ENCODE assay signal across 8 mouse cellular contexts in genomic region chr11:33147171-33147571, GRCm38 (mm10). TPM values are rescaled to one million over a fixed set of nuclear protein-coding genes. Genes with fewer than 3 reads are reported as not detected.
A peak's percentile ranks its signal among the peaks of the same experiment; 100 is the strongest.
DNase-seq lines count a peak whose midpoint lies in the region; ATAC-seq and TF ChIP-seq lines count a peak whose summit lies in the region.

TSS of gene Fgf18 (minus strand) at chr11:33147400.

- peaks cover 62% of the 10 kb centered on the region for H3K27me3 ChIP-seq in forebrain, embryonic 10.5 days (ENCODE audit: poor library complexity, severe bottlenecking)
- H3K27me3 ChIP-seq in hindbrain, embryonic 14.5 days (ENCODE audit: control insufficient read depth, insufficient read depth, low read length) = 0 out of 2 replicates have a peak, but pooled peaks cover 13% of the 10 kb centered on the region
- H3K27me3 ChIP-seq in liver, embryonic 12.5 days (replicated peaks) = peaks cover 73% of the 10 kb centered on the region

- no peak for TF ChIP-seq CTCF in lung, adult 2 months (IDR thresholded peaks at IDR 0.05; ENCODE audit: insufficient read depth, low read length)

- H3K9ac ChIP-seq in hindbrain, embryonic 14.5 days = peak within 1 kb of the TSS; percentile 73
- H3K9ac ChIP-seq in liver, embryonic 12.5 days = no peak within 1 kb of the TSS

- peak within 1 kb of the TSS; percentile 77 for H3K27ac ChIP-seq in forebrain, embryonic 10.5 days
- H3K27ac ChIP-seq in hindbrain, embryonic 14.5 days = peak within 1 kb of the TSS; percentile 80
- no peak within 1 kb of the TSS for H3K27ac ChIP-seq in liver, embryonic 12.5 days

- H3K36me3 ChIP-seq in forebrain, embryonic 10.5 days (replicated peaks) = peaks cover 30% of the 10 kb centered on the region
- peaks cover 29% of the 10 kb centered on the region for H3K36me3 ChIP-seq in hindbrain, embryonic 14.5 days (replicated peaks; ENCODE audit: control insufficient read depth, insufficient read depth)
- peaks cover 30% of the 10 kb centered on the region for H3K36me3 ChIP-seq in liver, embryonic 12.5 days

- no peaks in the 10 kb centered on the region for H3K9me3 ChIP-seq in forebrain, embryonic 10.5 days
- no peaks in the 10 kb centered on the region for H3K9me3 ChIP-seq in hindbrain, embryonic 14.5 days (ENCODE audit: control insufficient read depth, low read length)
- no peaks in the 10 kb centered on the region for H3K9me3 ChIP-seq in liver, embryonic 12.5 days (replicated peaks)

- no peak for DNase-seq in lung, adult 2 months
- no peak for DNase-seq in lung, postnatal 25 days (ENCODE audit: low spot score)
- peak; percentile 58 for DNase-seq in adrenal gland, adult 2 months
- peak; percentile 36 for DNase-seq in forebrain, embryonic 10.5 days (ENCODE audit: extremely low spot score, low spot score)
- DNase-seq in hindbrain, embryonic 14.5 days (ENCODE audit: low spot score) = peak; percentile 53
- DNase-seq in right cerebral cortex, postnatal 10 days (ENCODE audit: low spot score in 2 of 2) = peak; percentile 54 to 57
- DNase-seq in frontal cortex, postnatal 10 days (ENCODE audit: low spot score in 2 of 2) = no peak

- peak within 1 kb of the TSS; percentile 67 for H3K4me2 ChIP-seq in hindbrain, embryonic 14.5 days (replicated peaks)
- peak within 1 kb of the TSS; percentile 75 for H3K4me2 ChIP-seq in liver, embryonic 12.5 days

- peaks cover 4% of the 10 kb centered on the region for H3K4me1 ChIP-seq in lung, adult 2 months (ENCODE audit: control insufficient read depth, insufficient read depth, low read length)
- H3K4me1 ChIP-seq in forebrain, embryonic 10.5 days = peaks cover 59% of the 10 kb centered on the region
- peaks cover 26% of the 10 kb centered on the region for H3K4me1 ChIP-seq in hindbrain, embryonic 14.5 days (replicated peaks; ENCODE audit: control insufficient read depth, insufficient read depth, low read length)
- H3K4me1 ChIP-seq in liver, embryonic 12.5 days = peaks cover 18% of the 10 kb centered on the region

- WGBS in lung, adult 2 months = 1% methylated on average over 52 of the region's 53 CpGs
- under 1% methylated on average over 48 of the region's 53 CpGs for WGBS in forebrain, embryonic 10.5 days
- WGBS in hindbrain, embryonic 14.5 days = 0% methylated on average over 41 of the region's 53 CpGs
- under 1% methylated on average over 33 of the region's 53 CpGs for WGBS in liver, embryonic 12.5 days (ENCODE audit: insufficient replicate concordance)

- TF ChIP-seq POLR2A in lung, adult 2 months (IDR thresholded peaks at IDR 0.05; ENCODE audit: borderline replicate concordance, extremely low read depth, low read depth, low read length) = no peak

- peak within 1 kb of the TSS; percentile 52 for H3K4me3 ChIP-seq in lung, adult 2 months (replicated peaks; ENCODE audit: extremely low read depth, low read depth, low read length)
- H3K4me3 ChIP-seq in forebrain, embryonic 10.5 days = peak within 1 kb of the TSS; percentile 68
- H3K4me3 ChIP-seq in hindbrain, embryonic 14.5 days (replicated peaks; ENCODE audit: low read length) = peak within 1 kb of the TSS; percentile 67
- H3K4me3 ChIP-seq in liver, embryonic 12.5 days = peak within 1 kb of the TSS; percentile 54

- ATAC-seq in hindbrain, embryonic 14.5 days (ENCODE audit: low FRiP score) = peak; percentile 60
- ATAC-seq in liver, embryonic 12.5 days = no peak

RNA-seq across cellular contexts. Expression of gene Fgf18, which starts in this region (rescaled TPM):
- 6.6 and 7.1 TPM in 2 replicates for polyA plus RNA-seq in lung, adult 2 months (2012; rRNA removed)
- total RNA-seq in adrenal gland, adult 2 months (2021) = 1 to 10 TPM; 2.4 to 2.5 TPM
- 0.36 and 0.87 TPM in 2 replicates for polyA plus RNA-seq in adrenal gland, adult 2 months (2012; rRNA removed)
- 3.6 and 3.8 TPM in 2 replicates for polyA plus RNA-seq in forebrain, embryonic 10.5 days (2016; fragmentation: Nextera tagmentation; extraction: Ambion mirVana)
- 9.0 and 10.1 TPM in 2 replicates for polyA plus RNA-seq in hindbrain, embryonic 14.5 days (2014; fragmentation: Nextera tagmentation; extraction: Ambion mirVana)
- 0.44 and 0.60 TPM in 2 replicates for polyA plus RNA-seq in liver, embryonic 12.5 days (2016; fragmentation: Nextera tagmentation; extraction: Ambion mirVana)

Comparison
In these comparisons a context has a peak if more than half of its experiments do, and no peak if none do; other contexts are left out.
1. DNase-seq: peak in adrenal gland, adult 2 months (single experiment), forebrain, embryonic 10.5 days (single experiment), hindbrain, embryonic 14.5 days (single experiment) and right cerebral cortex, postnatal 10 days (2 of 2); none in lung, adult 2 months (single experiment), lung, postnatal 25 days (single experiment) and frontal cortex, postnatal 10 days (0 of 2).
2. Peak in every context shown above with its lines, with median percentiles within 50 percentile points of each other: H3K4me3 ChIP-seq.